Mouse (Mus musculus) kidney, postnatal 36 days (tissue): ENCODE measurements around the gene Igsf10.
"Not testable (repeated sequence)": the region's sequence is repeated elsewhere in the genome, so short reads cannot be mapped to it uniquely, and the experiment has no call there.

Experiments
- DNase-seq, 2 experiments: peaks; one replicate each; pipeline ENCODE4 v3.0.0; 2021 to 2022; ENCODE audit warnings: mixed read lengths in 2 of 2

Igsf10 gene

DNA sequence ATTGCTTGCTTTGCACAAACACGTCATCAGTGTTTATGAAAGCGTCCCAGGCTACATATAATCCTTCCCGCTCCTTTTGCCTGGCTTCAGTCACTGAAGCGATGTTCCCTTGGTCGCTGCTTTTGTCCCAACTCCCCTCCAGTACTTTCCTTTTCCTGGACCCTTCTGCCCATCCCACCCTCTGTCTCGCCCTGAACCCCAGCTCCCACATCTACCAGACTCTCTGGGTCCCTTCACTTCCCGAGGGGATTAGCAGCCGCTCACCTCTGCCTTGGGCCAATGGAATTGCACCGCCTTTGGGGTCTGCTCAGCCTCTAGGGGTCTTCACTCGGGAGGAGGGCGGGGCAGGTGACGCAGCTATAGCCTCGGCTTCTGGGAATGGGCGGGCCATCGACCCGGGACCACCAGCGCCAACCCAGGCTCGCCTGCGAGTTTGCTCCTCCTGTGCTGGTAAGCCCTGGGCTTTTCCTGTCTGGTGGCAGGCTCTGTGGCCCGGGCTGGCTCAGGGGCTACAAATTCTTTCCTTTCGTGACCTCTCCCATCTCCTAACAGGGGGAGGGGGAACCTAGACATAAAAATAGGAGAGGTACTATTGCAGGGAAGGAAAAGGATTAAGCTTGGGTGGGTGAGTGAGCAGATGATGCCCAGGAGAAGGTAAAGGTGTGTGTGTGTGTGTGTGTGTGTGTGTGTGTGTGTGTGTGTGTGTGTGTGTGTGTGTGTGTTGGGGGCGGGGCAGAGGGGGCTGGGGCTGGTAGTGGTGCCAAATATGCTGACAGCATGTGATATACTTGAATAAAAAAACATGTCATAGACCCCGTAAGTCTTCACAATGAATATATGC is at the start of gene Igsf10:
Igsf10 (minus strand) TSS at position 330 of the 841 bp plus-strand sequence.
- peak in 1 of 2 experiments; percentile 13 for DNase-seq

DNA sequence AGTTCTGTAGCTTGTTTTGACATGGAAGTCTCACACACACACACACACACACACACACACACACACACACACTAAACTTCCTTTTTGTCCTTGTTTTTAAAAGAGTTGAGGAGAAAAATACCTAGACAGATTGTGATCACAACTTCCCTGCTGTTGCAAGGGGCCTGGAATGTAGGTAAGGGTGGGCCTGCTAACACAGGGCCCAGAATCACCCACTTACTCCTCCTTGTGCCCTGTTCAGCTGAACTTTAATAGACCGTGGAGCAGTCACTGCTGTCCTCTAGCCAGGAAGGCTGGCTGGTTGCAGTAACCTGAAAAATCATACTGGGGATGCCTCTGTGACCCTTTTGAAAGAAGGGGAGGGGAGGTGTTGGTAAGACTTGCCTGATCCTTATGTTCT is 41.4 kb upstream of the Igsf10 start:
- no peak for DNase-seq

DNA sequence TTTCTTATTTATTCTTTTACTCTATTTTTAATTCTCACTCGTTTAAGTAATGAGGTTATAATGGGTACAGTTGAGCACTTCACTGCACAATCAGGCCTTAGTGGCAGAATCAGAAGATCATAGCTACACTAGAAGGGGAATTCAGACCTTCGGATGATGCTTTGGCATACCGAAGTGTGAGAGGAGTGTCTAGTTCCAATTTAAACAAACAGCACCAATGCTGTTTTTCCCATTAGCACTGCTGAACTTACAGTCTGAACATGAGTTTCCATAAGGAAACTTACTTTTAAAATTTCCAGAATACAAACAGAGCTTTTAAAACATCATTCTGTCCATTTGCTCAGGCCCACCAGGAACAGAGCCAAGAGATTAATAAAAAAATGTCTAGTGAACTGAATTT is 40.8 kb upstream of the Igsf10 start:
- no peak for DNase-seq

DNA sequence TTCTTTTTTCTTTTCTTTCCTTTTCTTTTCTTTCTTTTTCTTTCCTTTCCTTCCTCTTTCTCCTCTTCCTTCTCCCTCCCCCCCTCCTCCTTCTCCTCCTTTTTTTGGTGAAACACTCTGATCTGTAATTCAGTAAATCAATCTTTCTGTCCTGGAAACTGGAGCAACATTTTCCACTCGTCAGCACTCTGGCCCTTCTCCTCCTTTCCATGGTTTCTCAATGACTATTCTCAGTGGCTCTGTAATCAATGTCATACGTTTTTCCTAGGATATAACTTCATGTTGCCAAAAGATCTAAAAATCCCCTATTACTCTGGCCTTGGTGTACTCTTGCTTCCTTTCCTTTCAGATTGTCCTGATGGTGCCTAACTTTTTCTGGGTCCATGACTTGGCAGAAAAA is 40.1 kb upstream of the Igsf10 start:
- no peak for DNase-seq

DNA sequence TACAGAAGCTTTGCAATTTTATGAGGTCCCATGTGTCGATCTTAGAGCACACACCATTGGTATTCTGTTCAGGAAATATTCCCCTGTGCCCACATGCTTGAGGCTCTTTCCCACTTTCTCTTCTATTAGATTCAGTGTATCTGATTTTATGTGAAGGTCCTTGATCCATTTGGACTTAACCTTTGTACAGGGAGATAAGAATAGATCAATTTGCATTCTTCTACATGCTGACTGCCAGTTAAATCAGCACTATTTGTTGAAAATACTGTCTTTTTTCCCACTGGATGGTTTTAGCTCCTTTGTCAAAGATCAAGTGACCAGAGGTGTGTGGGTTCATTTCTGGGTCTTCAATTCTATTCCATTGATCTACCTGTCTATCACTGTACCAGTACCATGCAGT is 34.6 kb upstream of the Igsf10 start:
- not testable (repeated sequence) for DNase-seq

DNA sequence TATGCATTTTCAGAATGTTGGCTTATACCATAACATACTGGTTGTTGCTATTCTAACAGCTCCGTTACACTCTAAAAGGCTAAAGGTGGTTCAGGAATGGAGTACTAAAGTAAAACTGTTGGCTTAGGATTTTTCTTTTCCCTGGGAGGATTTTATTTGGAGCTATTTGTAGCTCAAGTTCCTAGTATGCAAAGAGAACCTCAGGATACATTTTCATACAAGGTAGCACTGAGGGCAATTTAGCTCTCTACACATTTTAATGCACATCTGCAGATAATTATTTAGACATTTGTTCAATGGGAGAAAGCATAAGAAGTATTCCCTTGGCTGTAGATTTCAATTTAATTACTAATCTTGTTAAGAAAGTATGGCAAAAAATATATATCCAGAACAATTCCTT is 17.7 kb upstream of the Igsf10 start:
- DNase-seq, result no peak

DNA sequence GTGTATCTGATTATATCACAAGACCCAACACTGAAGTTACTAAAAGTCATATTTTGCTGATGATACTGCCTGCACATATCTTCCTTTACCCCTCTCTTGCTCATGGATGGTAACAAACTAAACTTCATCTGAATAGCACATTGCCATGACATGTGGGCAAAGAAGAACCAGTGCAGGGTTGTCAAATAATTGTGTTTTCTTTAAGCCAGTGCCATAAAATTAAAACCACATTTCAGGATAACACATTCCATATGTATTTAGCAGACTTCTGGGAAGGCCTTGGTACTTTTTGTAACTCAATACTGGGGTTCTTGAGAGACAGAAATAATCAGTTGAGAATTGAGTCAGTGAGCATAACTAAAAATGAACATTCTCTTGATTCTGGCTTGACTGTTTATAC is 15.9 kb upstream of the Igsf10 start:
- DNase-seq, result no peak

DNA sequence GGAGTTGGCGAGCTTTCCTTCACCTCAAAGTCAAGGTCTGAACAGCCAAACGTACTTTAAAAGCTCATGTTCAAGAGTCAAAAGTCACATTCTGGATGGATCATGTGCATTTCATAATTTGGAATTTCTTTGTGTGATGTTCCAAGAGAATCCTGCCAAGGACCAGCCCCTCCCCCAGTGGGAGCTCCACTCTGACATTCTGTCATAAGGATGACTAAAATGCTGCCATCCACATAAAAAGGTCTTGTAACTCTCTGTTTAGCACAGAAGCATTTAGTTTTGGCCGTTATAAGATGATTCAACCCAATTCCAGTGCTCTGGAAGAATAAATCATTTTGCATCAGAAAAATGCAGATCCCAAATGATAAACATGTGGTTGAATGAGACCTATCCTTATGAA is 10.0 kb upstream of the Igsf10 start:
- DNase-seq, result no peak

DNA sequence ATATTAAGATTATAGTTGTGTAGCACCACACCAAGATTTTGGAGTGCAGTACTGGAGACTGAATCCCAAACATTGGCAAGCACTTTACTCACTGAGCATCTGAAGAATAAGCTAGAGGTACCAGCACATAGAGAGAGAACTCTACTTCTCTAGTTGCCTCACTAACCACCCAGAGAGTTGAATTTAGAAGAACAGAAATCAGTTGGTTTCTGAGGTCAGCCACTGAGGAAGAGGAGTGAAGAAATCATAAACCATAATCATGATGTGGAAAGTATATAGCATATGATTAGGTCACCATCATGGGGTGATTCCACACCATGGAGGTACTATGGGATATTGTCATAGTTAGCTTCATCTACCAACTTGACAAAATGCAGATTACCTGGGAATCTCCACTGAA is 7.6 kb upstream of the Igsf10 start:
- DNase-seq, result no peak

DNA sequence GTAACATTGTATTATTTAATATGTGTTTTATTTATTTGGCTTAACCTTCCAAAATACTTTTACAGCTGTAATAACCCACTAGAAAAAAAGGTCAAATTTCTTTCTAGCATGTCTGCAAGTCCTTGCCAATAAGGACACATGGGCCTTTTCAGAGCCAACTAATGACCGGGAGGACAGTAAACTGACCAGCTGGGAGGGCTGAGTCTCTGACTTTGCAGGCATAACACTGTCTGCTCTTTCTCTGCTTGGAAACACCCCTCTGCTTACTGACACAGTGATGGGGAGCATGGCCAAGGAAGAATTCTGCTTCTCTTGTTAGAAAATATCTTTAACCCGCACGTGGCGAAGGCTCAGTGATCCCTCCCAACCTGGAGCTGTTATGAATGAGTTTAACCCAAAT is 1.2 kb downstream of the Igsf10 start:
- peak; percentile 31 to 39 for DNase-seq

DNA sequence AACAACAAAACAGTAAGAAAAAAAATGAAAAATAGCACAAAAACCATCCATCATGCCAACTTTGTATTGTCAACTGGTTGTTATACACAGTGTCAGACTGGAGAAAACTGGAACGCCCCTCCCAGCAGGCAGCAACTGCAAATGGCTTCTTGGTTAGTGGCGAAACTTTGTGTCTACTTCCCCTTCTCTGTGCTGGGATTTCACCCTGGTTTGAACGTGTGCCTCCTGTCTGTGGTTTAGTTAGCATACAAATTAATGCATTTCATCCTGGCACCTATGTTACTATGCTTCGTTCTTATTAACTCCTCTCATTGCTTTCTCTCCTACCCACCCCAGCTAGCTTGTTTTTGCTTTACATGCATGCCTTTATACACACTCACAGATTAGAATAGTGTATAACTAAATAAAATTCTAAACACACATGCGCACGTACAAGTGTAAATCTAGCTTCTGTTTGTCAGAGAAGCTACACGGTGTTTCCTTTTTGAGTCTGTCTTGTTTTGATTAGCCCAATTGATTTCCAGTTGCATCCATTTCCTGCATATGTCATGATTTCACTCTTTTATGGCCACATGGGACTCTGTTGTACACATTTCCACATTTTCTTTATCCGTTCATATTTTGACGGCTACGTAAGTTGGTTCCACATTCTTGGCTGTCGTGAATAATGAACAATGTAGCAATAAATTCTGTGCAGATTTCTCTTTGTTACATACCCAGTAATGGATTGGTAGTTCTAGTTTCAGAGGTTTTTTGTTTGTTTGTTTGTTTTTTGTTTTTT is 2.4 kb downstream of the Igsf10 start:
- no peak for DNase-seq

DNA sequence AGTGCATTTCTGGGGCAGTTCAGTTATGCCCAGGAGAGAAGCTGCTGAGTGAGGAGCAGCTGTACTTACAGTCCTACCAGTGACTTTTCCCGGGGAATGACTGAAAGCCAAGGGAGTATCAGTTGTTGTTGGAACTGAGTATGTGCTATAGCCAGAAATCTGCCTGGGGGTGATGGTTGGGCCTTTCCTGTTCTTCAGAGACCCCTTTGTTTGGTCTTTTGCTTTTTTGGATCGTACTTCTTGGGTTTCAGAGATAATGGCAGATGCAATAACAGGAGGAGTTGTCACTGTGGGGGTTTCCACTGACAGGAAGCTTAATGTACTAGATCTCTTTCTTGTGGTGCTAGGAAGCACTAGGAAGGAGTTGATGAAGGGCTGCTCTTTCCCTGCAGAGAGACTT is 15.7 kb downstream of the Igsf10 start:
- DNase-seq, result no peak

DNA sequence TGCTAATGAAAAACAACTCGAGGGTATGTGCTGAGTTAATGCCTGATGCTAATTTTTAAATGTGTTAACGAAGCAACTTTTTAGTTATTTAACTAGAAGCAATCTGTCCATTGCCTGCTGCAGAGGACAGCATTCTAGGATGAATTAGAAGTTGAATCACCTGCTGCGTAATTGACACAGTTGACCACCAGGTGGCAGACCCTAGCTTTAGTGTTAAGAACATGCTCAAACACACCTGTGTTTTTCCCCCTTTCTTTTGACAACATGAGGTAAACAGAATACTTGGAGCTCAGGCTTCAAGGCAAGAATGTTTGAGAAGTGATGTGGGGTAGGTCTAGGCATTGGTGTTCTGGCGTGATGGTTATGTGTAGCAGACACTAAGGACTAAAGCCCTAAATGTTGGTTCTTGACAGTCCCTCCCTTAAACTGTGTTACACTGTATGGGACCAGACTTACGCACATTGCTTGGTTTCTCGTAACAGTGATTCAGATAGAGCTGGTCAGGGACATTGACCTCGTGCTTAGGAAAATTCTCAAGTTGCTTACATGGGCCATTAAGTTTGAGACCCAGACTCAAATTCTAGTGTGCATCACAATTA is 22.8 kb downstream of the Igsf10 start:
- DNase-seq, result peak; percentile 40 to 82

DNA sequence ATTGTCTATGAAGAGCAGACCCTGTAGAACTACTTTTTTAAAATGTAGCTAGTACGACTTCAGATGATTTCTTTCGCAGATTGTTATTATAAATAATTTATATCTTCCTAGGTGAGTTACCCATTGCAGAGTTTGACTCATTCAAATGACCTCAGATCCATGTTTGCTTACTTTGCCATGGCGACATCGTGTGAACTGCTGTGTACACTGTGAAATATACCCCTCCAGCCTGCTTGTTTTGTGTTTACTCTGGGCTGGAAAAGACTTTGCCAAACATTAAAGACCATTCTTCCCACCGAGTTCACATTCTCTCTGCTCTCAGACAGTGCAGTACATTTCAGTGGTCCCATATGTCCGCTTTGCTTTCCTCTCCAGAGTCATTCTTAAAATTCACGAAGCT is 28.1 kb downstream of the Igsf10 start:
- DNase-seq, result no peak

DNA sequence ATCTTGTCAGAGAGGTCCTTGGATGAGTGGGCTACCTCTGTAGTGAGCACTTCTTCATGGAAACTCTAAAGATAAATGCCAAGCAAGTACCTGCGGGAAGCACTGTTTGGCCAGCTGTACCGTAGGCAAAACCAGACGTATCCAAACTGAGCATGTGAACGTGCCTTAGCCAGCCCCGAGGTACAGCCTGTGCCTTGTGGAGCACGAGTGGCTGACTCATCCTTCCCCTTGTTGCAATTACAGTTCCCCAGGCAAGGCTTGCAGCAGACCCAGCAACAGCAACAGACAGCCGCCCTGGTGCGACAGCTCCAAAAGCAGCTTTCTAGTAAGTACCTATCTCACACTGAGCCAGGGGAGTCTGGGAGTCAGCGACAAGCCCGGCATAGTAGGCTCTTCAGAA is 31.6 kb downstream of the Igsf10 start:
- DNase-seq, result no peak

DNA sequence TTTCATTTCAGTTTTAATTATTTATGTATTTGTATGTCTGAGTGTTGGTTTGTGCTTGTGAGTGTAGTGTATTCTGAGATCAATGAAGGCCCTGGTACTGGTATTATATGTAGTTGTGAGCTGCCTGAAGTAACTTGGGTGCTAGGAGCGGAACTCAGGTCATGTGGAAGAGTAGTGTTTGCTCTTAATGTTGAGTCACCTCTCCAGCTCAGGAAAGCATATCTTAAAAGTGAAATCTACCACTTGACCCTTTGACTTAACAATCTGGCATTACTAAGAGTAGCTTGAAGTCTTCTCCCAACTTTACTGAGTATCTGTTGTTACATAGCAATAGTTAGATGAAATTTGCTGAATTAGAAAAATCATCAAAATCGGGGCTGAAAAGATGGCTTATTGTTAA is 38.7 kb downstream of the Igsf10 start:
- no peak for DNase-seq

DNA sequence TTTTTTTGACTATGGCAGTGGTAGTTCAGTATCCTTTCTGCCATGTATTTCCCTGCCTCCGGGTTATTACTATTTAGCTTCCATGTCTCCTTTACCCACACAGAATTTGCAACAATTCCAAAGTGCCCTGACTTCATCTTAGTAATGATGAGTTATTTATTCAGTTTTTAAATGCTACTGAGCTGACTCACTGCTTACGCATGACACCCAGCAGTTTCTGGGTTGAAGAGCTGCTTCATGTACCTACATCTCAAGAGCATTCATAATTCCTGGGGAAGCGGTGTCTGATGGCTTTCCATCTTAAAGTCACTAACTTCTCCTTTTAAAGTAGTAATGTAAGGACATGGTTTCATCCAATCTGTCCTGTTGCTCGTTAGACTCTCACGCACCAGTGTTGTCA is 39.2 kb downstream of the Igsf10 start:
- no peak for DNase-seq

DNA sequence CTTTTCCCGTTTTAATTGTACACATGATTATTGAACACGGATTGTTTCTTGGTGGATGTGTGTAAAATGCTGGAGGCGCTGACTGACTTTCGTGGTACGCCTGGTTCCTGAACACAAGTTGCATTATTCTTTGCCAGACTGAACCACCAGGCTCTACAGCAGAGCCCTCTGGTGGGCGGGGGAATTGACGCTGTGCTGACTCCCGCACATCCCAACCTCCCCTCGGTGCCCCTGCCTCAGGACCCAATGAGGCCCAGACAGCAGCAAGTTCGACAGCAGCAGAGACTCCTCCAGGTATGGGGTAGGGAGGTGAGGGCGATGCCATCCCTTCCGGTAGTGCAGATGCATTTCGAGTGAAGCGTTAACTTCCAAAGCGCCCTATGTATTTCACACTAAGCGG is 46.5 kb downstream of the Igsf10 start:
- no peak for DNase-seq

DNA sequence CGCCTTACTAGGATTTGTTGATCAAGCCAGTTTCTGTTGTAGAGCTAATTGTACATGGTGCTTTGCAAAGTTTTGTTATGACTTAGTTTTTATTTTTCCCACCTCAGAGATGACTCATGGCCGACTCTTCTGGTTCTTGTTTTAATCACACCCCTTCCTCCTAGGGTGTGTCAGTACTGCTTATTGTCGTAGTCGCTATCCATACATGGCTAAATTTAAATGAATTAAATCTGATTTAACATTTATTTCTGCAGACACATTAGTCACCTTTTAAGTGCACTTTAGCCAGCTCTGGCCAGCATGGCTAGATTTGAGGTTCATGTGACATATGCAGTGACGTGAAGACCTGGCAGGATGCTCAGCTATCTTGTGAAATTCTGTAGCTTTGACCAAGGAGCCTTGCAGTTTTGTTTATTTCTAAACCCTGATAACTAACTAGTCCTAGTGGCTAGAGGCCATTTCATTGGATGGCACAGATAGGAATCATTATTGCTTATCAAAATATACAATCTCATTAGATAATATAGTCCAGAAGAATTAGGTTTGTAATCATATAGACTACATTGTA is 47.5 kb downstream of the Igsf10 start:
- DNase-seq, result no peak

DNA sequence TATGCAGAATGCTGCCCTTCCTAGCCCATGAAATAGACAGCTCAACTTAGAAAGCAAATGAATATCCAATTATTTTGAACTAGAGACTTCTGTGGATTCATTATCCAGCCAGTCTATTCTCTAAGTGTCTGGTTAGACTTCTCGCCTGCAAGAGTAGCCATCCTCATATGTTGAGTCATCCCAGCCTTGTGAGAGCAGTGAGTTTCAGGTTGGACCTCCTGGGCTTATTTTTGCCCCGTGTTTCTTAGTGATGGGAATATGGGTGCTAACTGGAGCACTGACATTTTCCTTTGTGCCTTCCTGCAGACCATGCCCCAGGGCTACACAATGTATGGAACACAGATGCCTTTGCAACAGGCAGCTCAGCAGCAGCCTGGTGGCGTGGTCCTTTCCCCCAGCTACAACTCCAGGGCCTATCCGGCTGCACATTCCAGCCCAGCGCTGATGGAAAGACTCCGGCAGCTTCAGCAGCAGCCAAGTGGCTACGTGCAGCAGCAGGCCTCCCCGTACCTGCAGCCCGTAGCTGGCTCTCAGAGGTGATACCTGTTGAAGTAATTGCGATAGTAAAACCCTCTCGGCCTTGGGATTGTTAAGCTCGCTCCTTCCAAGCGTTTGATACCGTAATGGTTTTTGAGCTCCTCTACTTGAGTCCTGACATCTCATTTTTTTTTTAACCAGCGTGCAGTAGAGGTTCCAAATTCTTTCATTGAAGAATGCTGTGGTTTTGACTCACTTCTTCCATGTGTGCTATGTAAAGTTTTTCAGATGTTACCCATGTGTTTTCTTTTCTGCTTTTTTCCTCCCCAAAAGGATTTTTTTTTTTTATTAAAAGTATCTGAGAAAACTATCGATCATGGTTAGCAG is 48.3 kb downstream of the Igsf10 start:
- DNase-seq, result no peak

DNA sequence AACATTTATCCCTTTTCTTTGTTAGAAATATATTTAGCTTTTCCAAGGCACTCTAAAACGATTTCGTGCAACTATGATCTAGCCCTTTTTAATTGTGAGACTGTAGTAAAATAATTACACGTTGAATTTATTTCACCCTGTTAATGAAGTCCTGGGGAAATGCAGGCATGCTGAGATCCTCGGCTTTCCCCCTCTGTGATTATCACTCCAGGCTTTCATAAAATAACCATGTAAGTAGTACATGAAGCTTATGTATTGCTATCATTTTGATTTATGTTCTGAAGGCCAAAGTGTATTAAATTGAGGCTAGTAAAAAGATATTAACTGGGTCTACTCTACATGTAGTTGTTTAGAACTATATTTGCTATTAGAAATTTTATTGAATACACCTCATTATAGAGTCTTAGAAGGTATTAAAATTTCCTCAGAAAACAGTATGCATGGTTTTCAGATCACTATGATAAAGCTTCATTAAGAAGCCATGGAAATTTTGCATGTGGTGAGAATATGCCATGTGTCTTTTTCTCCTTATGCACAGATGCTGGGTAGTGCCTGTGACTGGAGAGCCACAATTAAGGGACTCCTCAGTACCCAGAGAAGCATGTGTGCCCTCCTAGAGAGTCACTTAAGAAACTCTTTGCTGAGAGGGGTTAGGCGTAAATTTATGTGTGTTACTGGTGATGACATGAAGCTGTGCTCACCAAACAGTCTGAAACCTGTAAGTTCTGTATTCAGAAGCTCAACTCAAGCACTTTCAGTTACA is 50.6 kb downstream of the Igsf10 start:
- no peak for DNase-seq

DNA sequence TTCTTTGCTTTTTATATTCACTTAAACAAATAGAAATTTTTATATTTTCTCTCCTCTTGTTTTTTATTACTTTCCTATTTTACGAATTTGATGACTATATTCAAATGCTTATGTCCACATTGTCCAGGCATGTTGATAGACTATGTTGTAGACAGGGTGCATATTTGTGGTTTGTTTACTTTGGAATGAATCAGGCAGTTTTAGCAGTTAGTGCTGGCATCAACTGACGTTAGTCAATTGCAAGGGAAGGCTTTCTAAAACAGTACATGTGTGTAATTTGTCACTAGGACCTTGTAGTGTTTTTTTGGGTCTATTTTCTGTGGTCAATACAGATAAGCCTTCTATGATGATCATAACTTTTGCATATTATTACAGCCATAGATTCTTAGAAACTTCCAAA is 53.6 kb downstream of the Igsf10 start:
- DNase-seq, result no peak
